Mouse (Mus musculus): ENCODE results near the gene Limch1. TPM values are rescaled to one million over a fixed set of nuclear protein-coding genes. Genes with fewer than 3 reads are reported as not detected.

Gene Limch1
- polyA plus RNA-seq, 1 experiment from 2014 or later: 368 TPM

DNA sequence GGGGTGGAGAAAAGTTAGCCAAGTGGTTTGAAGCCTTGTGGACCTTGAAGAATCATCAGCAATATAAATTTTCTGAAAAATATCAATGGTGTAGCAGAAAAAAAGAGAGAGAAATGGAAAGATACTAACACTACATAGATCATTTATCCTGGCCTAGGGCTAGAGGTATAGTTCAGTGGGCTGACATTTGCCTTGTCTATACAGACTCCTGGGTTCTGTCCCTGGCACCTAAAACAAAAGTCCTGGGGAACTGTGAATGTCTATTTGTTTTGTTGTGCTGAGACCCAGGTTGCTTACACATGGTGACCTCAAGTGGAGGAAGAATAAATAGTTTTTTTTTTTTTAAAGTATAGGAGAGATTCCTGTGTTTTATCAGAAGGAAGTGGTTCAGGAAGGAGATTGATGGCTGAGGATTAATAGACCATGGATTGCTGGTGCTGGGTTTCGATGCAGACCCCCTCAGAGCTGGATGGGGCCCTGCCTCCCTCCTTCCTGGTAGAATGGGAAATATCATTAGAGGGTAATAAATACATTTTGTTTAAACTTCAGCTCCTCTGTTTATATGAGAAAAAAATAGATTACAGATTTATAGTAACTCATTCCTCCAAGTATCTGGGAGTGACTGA, 40.5 kb downstream of the Limch1 start:
- H3K27ac ChIP-seq (ENCODE audit: low read length): peak overlapping the region; percentile 28; the same call in 1 of the 2 replicates
- TF ChIP-seq CTCF (IDR thresholded peaks at IDR 0.05) (no peak), EP300 (IDR thresholded peaks at IDR 0.05) (no peak)
- H3K9me3 ChIP-seq (ENCODE audit: low read length): no peaks in the 10 kb centered on the region
- H3K36me3 ChIP-seq (ENCODE audit: insufficient read depth, low read length): no peaks in the 10 kb centered on the region
- no peak overlapping the region for H3K9ac ChIP-seq (replicated peaks; ENCODE audit: low read depth)
- H3K4me3 ChIP-seq (ENCODE audit: low read depth, low read length): no peak overlapping the region
- H3K4me2 ChIP-seq (replicated peaks; ENCODE audit: low read depth, low read length): no peak overlapping the region
- H3K4me1 ChIP-seq (ENCODE audit: insufficient read depth, low read depth, low read length): no peaks in the 10 kb centered on the region; the same call in 1 of the 2 replicates
- ATAC-seq (no peak), DNase-seq (ENCODE audit: low spot score) (no peak)
- H3K27me3 ChIP-seq (replicated peaks; ENCODE audit: insufficient read depth, low read length): no peaks in the 10 kb centered on the region
- 17% methylated on average over 1 of the region's 1 CpGs for WGBS

DNA sequence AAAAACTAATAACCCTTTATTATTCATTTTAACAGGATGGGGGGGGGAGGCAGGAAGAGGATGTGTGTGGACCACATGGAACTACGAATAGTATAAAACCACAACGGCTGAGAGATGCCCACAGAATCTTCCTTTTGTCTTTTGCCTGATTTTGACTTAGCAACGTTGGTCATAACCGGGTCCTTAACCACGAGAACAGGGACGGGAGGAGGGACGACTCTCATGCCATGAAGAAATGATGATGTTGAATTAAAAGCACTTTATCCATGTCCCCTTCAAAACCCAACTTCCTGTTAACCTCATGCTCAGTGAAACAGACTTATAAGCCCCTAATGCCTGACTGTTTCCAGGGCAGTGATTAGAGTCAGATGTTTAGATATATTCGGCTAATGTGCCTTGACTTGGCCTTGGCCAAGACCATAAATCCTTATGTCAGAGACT, 41.0 kb downstream of the Limch1 start:
- H3K9me3 ChIP-seq (ENCODE audit: low read length): no peaks in the 10 kb centered on the region
- H3K27ac ChIP-seq (ENCODE audit: low read length): no peak overlapping the region
- no peaks in the 10 kb centered on the region; the same call in 1 of the 2 replicates for H3K4me1 ChIP-seq (ENCODE audit: insufficient read depth, low read depth, low read length)
- no peaks in the 10 kb centered on the region for H3K27me3 ChIP-seq (replicated peaks; ENCODE audit: insufficient read depth, low read length)
- H3K4me3 ChIP-seq (ENCODE audit: low read depth, low read length): no peak overlapping the region
- H3K4me2 ChIP-seq (replicated peaks; ENCODE audit: low read depth, low read length): no peak overlapping the region
- TF ChIP-seq CTCF (IDR thresholded peaks at IDR 0.05) (no peak), EP300 (IDR thresholded peaks at IDR 0.05) (no peak)
- no peaks in the 10 kb centered on the region for H3K36me3 ChIP-seq (ENCODE audit: insufficient read depth, low read length)
- DNase-seq (ENCODE audit: low spot score): no peak
- ATAC-seq: no peak
- H3K9ac ChIP-seq (replicated peaks; ENCODE audit: low read depth): no peak overlapping the region
- WGBS: 38% methylated on average over 8 of the region's 8 CpGs

DNA sequence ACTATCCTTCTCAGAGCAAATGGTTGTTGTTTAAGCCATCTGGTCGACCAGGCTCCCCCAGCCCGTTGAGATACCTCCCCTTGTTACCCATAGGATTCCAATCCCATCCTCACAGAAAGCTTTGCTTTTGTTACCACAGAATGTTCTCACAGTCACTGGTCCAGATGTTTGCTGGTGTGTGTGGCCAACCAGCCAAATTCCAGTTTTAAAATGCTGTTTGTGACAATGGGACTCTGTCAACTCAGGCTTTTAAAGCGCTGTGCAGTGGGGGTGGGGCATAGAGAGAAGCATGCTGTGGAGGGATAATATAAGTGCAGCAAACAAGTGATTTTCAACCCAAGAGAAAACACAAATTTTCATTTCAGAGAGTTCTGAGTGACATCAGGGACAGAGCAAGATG, 43.4 kb downstream of the Limch1 start:
- 60% methylated on average over 3 of the region's 3 CpGs for WGBS
- DNase-seq (ENCODE audit: low spot score) (peak; percentile 63), ATAC-seq (0 out of 2 replicates have a peak, but pooled peaks have one; percentile 5)
- no peaks in the 10 kb centered on the region for H3K36me3 ChIP-seq (ENCODE audit: insufficient read depth, low read length)
- H3K4me2 ChIP-seq (replicated peaks; ENCODE audit: low read depth, low read length): no peak overlapping the region
- H3K4me1 ChIP-seq (ENCODE audit: insufficient read depth, low read depth, low read length): no peaks in the 10 kb centered on the region; the same call in 1 of the 2 replicates
- no peak overlapping the region for H3K4me3 ChIP-seq (ENCODE audit: low read depth, low read length)
- no peaks in the 10 kb centered on the region for H3K27me3 ChIP-seq (replicated peaks; ENCODE audit: insufficient read depth, low read length)
- TF ChIP-seq CTCF (IDR thresholded peaks at IDR 0.05) (no peak), EP300 (IDR thresholded peaks at IDR 0.05) (no peak)
- H3K9me3 ChIP-seq (ENCODE audit: low read length): no peaks in the 10 kb centered on the region
- H3K27ac ChIP-seq (ENCODE audit: low read length): no peak overlapping the region
- H3K9ac ChIP-seq (replicated peaks; ENCODE audit: low read depth): no peak overlapping the region

DNA sequence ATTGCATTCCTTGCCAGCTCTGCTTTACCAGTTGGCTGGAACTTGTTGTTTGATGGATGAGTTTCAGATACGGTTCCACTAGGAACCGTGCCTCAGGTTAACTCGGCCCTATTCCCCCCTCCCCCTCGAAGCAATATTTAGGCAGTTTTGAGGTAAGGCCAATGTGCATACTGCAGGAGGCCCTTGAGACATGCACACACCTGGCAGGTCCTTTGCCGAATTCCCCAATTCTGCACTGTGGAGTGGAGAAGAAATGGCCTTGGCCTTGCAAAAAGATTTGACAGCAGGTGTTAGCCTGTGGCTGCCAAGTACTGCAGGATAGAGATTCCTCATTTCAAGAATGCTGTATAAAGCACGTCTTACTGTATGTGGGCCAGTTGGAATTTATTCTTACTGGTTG, 45.5 kb downstream of the Limch1 start:
- TF ChIP-seq CTCF (IDR thresholded peaks at IDR 0.05) (no peak), EP300 (IDR thresholded peaks at IDR 0.05) (no peak)
- no peak for DNase-seq (ENCODE audit: low spot score)
- 42% methylated on average over 6 of the region's 6 CpGs for WGBS
- no peaks in the 10 kb centered on the region for H3K36me3 ChIP-seq (ENCODE audit: insufficient read depth, low read length)
- no peak for ATAC-seq
- H3K9ac ChIP-seq (replicated peaks; ENCODE audit: low read depth): no peak overlapping the region
- H3K4me2 ChIP-seq (replicated peaks; ENCODE audit: low read depth, low read length): no peak overlapping the region
- no peak overlapping the region for H3K4me3 ChIP-seq (ENCODE audit: low read depth, low read length)
- no peaks in the 10 kb centered on the region for H3K27me3 ChIP-seq (replicated peaks; ENCODE audit: insufficient read depth, low read length)
- H3K27ac ChIP-seq (ENCODE audit: low read length): no peak overlapping the region
- no peaks in the 10 kb centered on the region for H3K9me3 ChIP-seq (ENCODE audit: low read length)
- no peaks in the 10 kb centered on the region; the same call in 1 of the 2 replicates for H3K4me1 ChIP-seq (ENCODE audit: insufficient read depth, low read depth, low read length)

DNA sequence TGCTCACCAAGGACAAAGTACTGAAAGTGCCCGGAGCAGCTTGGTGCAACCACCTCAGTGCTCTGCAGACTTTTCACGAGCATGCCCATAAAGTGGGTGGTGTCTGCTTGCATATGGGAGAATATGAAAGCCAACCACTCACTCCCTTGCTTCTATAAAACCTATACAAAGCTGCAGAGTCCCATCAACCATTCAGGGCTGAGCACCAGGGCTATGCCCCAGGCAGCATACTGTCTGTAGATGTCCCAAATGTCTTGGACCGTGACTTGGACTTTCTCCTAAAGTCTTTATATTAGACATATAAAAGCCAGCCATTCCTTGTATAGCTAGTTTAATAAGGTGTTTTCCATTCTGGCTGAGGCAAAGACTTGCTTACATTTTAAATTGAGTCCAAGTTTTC, 47.6 kb downstream of the Limch1 start:
- Histone ChIP-seq H3K36me3 (ENCODE audit: insufficient read depth, low read length) (no peaks in the 10 kb centered on the region), H3K4me3 (ENCODE audit: low read depth, low read length) (no peak overlapping the region), H3K4me2 (replicated peaks; ENCODE audit: low read depth, low read length) (no peak overlapping the region), H3K9ac (replicated peaks; ENCODE audit: low read depth) (no peak overlapping the region), H3K4me1 (ENCODE audit: insufficient read depth, low read depth, low read length) (peaks cover 6% of the 10 kb centered on the region; the same call in 1 of the 2 replicates), H3K27ac (ENCODE audit: low read length) (no peak overlapping the region), H3K9me3 (ENCODE audit: low read length) (no peaks in the 10 kb centered on the region), H3K27me3 (replicated peaks; ENCODE audit: insufficient read depth, low read length) (no peaks in the 10 kb centered on the region)
- DNase-seq (ENCODE audit: low spot score): no peak
- no peak for ATAC-seq
- WGBS: 76% methylated on average over 3 of the region's 3 CpGs
- TF ChIP-seq CTCF (IDR thresholded peaks at IDR 0.05): no peak
- no peak for TF ChIP-seq EP300 (IDR thresholded peaks at IDR 0.05)

DNA sequence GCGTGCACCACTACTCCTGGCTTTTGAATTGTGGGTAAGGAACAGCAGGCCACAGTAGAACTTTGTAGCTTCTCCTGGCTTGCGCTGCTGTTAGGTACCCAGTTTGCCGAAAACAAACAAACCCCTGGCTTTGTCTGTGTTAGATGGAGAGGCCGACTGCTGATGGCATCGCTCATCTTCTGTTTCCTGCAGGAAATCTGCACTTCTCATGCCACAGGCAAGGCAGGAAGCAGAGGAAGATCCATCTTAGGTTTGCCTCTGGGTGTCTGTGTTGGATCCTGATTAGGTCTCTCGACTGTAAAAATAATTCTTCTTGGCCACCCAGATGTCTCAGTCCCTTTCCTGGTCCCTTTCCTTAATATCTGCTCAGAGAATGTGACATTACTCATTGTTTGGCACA, 51.7 kb downstream of the Limch1 start:
- no peak overlapping the region for H3K27ac ChIP-seq (ENCODE audit: low read length)

More for the DNA sequence above, 51.7 kb downstream of the Limch1 start:
- TF ChIP-seq CTCF (IDR thresholded peaks at IDR 0.05) (no peak), EP300 (IDR thresholded peaks at IDR 0.05) (peak; percentile 60; the same call in 1 of the 2 replicates)
- WGBS: 39% methylated on average over 6 of the region's 6 CpGs
- H3K9ac ChIP-seq (replicated peaks; ENCODE audit: low read depth): no peak overlapping the region
- H3K4me2 ChIP-seq (replicated peaks; ENCODE audit: low read depth, low read length): no peak overlapping the region
- ATAC-seq (peak; percentile 19; the same call in 1 of the 2 replicates), DNase-seq (ENCODE audit: low spot score) (peak; percentile 56)
- H3K36me3 ChIP-seq (ENCODE audit: insufficient read depth, low read length): no peaks in the 10 kb centered on the region
- H3K4me1 ChIP-seq (ENCODE audit: insufficient read depth, low read depth, low read length): peaks cover 31% of the 10 kb centered on the region; the same call in 1 of the 2 replicates
- no peak overlapping the region for H3K4me3 ChIP-seq (ENCODE audit: low read depth, low read length)
- no peaks in the 10 kb centered on the region for H3K9me3 ChIP-seq (ENCODE audit: low read length)
- no peaks in the 10 kb centered on the region for H3K27me3 ChIP-seq (replicated peaks; ENCODE audit: insufficient read depth, low read length)
